Mouse (Mus musculus): Measurements from ENCODE around the gene Spcs3. TPM values are rescaled to one million over a fixed set of nuclear protein-coding genes. Genes with fewer than 3 reads are reported as not detected.

The Spcs3 gene
- polyA plus RNA-seq, 1 experiment from 2014 or later: 71.1 TPM

DNA sequence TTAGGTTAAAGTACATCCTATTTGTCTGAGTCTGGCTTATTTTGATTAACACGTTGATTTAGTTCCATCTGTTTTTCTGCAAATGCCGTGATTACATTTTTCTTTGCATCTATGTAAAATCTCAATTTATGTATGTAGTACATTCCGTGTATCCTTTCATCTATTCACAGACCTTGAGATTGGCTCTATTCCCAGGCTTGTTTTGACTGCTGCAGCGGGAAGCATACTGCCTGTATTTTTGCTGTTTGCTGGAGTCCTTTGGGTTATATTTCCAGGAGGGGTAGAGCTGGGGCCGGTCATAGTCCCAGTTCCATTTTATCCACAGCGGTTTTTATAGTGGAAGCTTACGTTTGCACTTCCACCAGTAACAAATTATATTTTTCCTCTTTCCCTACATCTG is 26.7 kb downstream of the Spcs3 start:
- no peaks in the 10 kb centered on the region for H3K4me1 ChIP-seq (ENCODE audit: control insufficient read depth, insufficient read depth, low read length)
- H3K27ac ChIP-seq (ENCODE audit: low read depth, low read length): no peak overlapping the region
- no peaks in the 10 kb centered on the region for H3K27me3 ChIP-seq (ENCODE audit: control insufficient read depth, insufficient read depth, low read length)
- no peak for ATAC-seq (replicated peaks; ENCODE audit: insufficient number of reproducible peaks, low FRiP score, low TSS enrichment)
- H3K9ac ChIP-seq (ENCODE audit: low read depth, low read length): no peak overlapping the region
- H3K4me3 ChIP-seq (ENCODE audit: low read depth, low read length): no peak overlapping the region
- WGBS (ENCODE audit: insufficient replicate concordance): 74% methylated on average over 7 of the region's 7 CpGs
- H3K4me2 ChIP-seq: no peak overlapping the region
- no peaks in the 10 kb centered on the region for H3K36me3 ChIP-seq (ENCODE audit: control insufficient read depth, insufficient read depth, low read length)
- H3K9me3 ChIP-seq (replicated peaks; ENCODE audit: control insufficient read depth, low read length): no peaks in the 10 kb centered on the region

GRCm38 (mm10) chr8:54493915-54494314 is 35.9 kb downstream of the Spcs3 start:
- Histone ChIP-seq H3K36me3 (ENCODE audit: control insufficient read depth, insufficient read depth, low read length) (no peaks in the 10 kb centered on the region), H3K4me3 (ENCODE audit: low read depth, low read length) (no peak overlapping the region), H3K4me1 (ENCODE audit: control insufficient read depth, insufficient read depth, low read length) (no peaks in the 10 kb centered on the region), H3K4me2 (no peak overlapping the region), H3K27ac (ENCODE audit: low read depth, low read length) (no peak overlapping the region), H3K9me3 (replicated peaks; ENCODE audit: control insufficient read depth, low read length) (no peaks in the 10 kb centered on the region), H3K27me3 (ENCODE audit: control insufficient read depth, insufficient read depth, low read length) (no peaks in the 10 kb centered on the region), H3K9ac (ENCODE audit: low read depth, low read length) (no peak overlapping the region)
- ATAC-seq (replicated peaks; ENCODE audit: insufficient number of reproducible peaks, low FRiP score, low TSS enrichment): no peak
- 45% methylated on average over 3 of the region's 3 CpGs for WGBS (ENCODE audit: insufficient replicate concordance)

- Histone ChIP-seq H3K27ac (ENCODE audit: low read depth, low read length) (no peak overlapping the region), H3K27me3 (ENCODE audit: control insufficient read depth, insufficient read depth, low read length) (no peaks in the 10 kb centered on the region), H3K4me2 (no peak overlapping the region), H3K4me3 (ENCODE audit: low read depth, low read length) (no peak overlapping the region), H3K9me3 (replicated peaks; ENCODE audit: control insufficient read depth, low read length) (no peaks in the 10 kb centered on the region), H3K36me3 (ENCODE audit: control insufficient read depth, insufficient read depth, low read length) (no peaks in the 10 kb centered on the region), H3K4me1 (ENCODE audit: control insufficient read depth, insufficient read depth, low read length) (no peaks in the 10 kb centered on the region), H3K9ac (ENCODE audit: low read depth, low read length) (no peak overlapping the region)
- WGBS (ENCODE audit: insufficient replicate concordance): 11% methylated on average over 6 of the region's 6 CpGs
- ATAC-seq (replicated peaks; ENCODE audit: insufficient number of reproducible peaks, low FRiP score, low TSS enrichment): no peak
Observed at GRCm38 (mm10) chr8:54493110-54493509, 36.7 kb downstream of the Spcs3 start.

DNA sequence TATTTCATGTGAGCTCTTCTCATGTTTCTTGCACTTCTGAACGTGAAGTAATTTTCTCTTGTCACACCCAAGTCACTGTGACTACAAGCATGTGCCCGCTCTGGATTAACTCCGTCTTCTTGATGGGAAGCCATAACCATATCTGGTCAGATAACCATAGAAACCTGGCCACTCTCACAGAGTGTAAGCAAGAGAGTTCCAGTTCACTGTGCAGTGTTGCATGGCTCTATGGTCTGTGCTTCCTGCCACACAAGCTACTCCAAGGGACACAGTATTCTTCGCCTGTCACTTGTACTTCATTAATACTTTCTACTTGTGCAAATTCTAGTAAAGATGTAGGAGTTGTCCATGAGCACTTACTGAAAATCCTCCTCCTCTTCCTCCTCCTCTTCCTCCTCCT is 37.9 kb downstream of the Spcs3 start:
- 61% methylated on average over 4 of the region's 4 CpGs for WGBS (ENCODE audit: insufficient replicate concordance)
- Histone ChIP-seq H3K27me3 (ENCODE audit: control insufficient read depth, insufficient read depth, low read length) (no peaks in the 10 kb centered on the region), H3K9me3 (replicated peaks; ENCODE audit: control insufficient read depth, low read length) (no peaks in the 10 kb centered on the region), H3K4me1 (ENCODE audit: control insufficient read depth, insufficient read depth, low read length) (no peaks in the 10 kb centered on the region), H3K9ac (ENCODE audit: low read depth, low read length) (no peak overlapping the region), H3K4me2 (no peak overlapping the region), H3K4me3 (ENCODE audit: low read depth, low read length) (no peak overlapping the region), H3K36me3 (ENCODE audit: control insufficient read depth, insufficient read depth, low read length) (no peaks in the 10 kb centered on the region), H3K27ac (ENCODE audit: low read depth, low read length) (no peak overlapping the region)
- no peak for ATAC-seq (replicated peaks; ENCODE audit: insufficient number of reproducible peaks, low FRiP score, low TSS enrichment)

- Histone ChIP-seq H3K4me3 (ENCODE audit: low read depth, low read length) (no peak overlapping the region), H3K27ac (ENCODE audit: low read depth, low read length) (no peak overlapping the region), H3K36me3 (ENCODE audit: control insufficient read depth, insufficient read depth, low read length) (no peaks in the 10 kb centered on the region), H3K4me2 (peak overlapping the region; percentile 29; the same call in 1 of the 2 replicates), H3K27me3 (ENCODE audit: control insufficient read depth, insufficient read depth, low read length) (no peaks in the 10 kb centered on the region), H3K4me1 (ENCODE audit: control insufficient read depth, insufficient read depth, low read length) (no peaks in the 10 kb centered on the region), H3K9me3 (replicated peaks; ENCODE audit: control insufficient read depth, low read length) (no peaks in the 10 kb centered on the region), H3K9ac (ENCODE audit: low read depth, low read length) (no peak overlapping the region)
- ATAC-seq (replicated peaks; ENCODE audit: insufficient number of reproducible peaks, low FRiP score, low TSS enrichment): no peak
- WGBS (ENCODE audit: insufficient replicate concordance): 21% methylated on average over 6 of the region's 6 CpGs
Observed at GRCm38 (mm10) chr8:54491057-54491690, 38.6 kb downstream of the Spcs3 start.

DNA sequence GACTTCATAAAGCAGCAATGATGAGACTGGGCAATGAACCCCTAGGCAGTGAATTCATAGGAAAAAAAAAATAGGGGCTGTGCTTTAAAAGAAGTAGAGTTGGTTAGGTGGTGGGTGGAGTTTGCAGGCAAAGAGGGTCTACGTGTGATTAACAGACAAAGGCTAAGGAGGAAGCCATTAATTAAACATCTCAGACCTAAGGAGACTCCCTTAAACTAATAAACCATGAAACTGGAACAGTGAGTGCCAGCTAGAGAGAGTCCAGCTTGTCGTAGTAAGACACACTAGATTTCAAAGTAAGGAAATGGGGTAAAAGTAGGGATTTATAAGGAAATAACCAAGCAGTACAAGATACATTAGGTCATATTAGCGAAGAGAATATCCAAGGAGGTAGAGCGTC is 41.4 kb downstream of the Spcs3 start:
- Histone ChIP-seq H3K4me3 (ENCODE audit: low read depth, low read length) (no peak overlapping the region), H3K27me3 (ENCODE audit: control insufficient read depth, insufficient read depth, low read length) (no peaks in the 10 kb centered on the region), H3K9me3 (replicated peaks; ENCODE audit: control insufficient read depth, low read length) (no peaks in the 10 kb centered on the region), H3K4me1 (ENCODE audit: control insufficient read depth, insufficient read depth, low read length) (no peaks in the 10 kb centered on the region), H3K36me3 (ENCODE audit: control insufficient read depth, insufficient read depth, low read length) (no peaks in the 10 kb centered on the region), H3K9ac (ENCODE audit: low read depth, low read length) (no peak overlapping the region), H3K4me2 (no peak overlapping the region), H3K27ac (ENCODE audit: low read depth, low read length) (no peak overlapping the region)
- no peak for ATAC-seq (replicated peaks; ENCODE audit: insufficient number of reproducible peaks, low FRiP score, low TSS enrichment)
- WGBS (ENCODE audit: insufficient replicate concordance): 79% methylated on average over 4 of the region's 4 CpGs

- 34% methylated on average over 19 of the region's 19 CpGs for WGBS (ENCODE audit: insufficient replicate concordance)
- no peak for ATAC-seq (replicated peaks; ENCODE audit: insufficient number of reproducible peaks, low FRiP score, low TSS enrichment)
- Histone ChIP-seq H3K4me3 (ENCODE audit: low read depth, low read length) (peak overlapping the region; percentile 29), H3K4me1 (ENCODE audit: control insufficient read depth, insufficient read depth, low read length) (no peaks in the 10 kb centered on the region), H3K9me3 (replicated peaks; ENCODE audit: control insufficient read depth, low read length) (no peaks in the 10 kb centered on the region), H3K27me3 (ENCODE audit: control insufficient read depth, insufficient read depth, low read length) (no peaks in the 10 kb centered on the region), H3K27ac (ENCODE audit: low read depth, low read length) (0 out of 2 replicates have a peak overlapping the region, but pooled peaks have one; percentile 29), H3K4me2 (peak overlapping the region; percentile 59), H3K36me3 (ENCODE audit: control insufficient read depth, insufficient read depth, low read length) (no peaks in the 10 kb centered on the region), H3K9ac (ENCODE audit: low read depth, low read length) (peak overlapping the region; percentile 52)
Observed at GRCm38 (mm10) chr8:54486555-54487273, 43.1 kb downstream of the Spcs3 start.

All from heart, embryonic 11.5 days (tissue).